ENCODE assay signal across 7 mouse cellular contexts in genomic region chr7:91457207-91457606, GRCm38 (mm10).
DNase-seq lines count a peak whose midpoint lies in the region; ATAC-seq and TF ChIP-seq lines count a peak whose summit lies in the region.

No protein-coding gene starts in this region.

- H3K4me1 ChIP-seq in lung, adult 2 months (ENCODE audit: control insufficient read depth, insufficient read depth, low read length) = no peaks in the 10 kb centered on the region

- 0% methylated on average over 1 of the region's 1 CpGs for WGBS in lung, adult 2 months

- in situ Hi-C loops in Patski (cut with MboI; ENCODE audit: low pct_unique_long_range_greater_than_20kb) = loop anchor here (5.0 to 25.0 kb wide), 3 partner anchors 570 to 1080 kb away; no protein-coding TSS in a partner anchor

- peak; percentile 5 for DNase-seq in CD4-positive helper T cell, adult 2 months (ENCODE audit: low read depth, low spot score)
- peak; percentile 22 for DNase-seq in Patski (ENCODE audit: low read depth, low spot score)
- DNase-seq in cerebellum, postnatal 14 days = peak; percentile 89 to 90
- peak; percentile 12 for DNase-seq in gastrocnemius, postnatal 14 days
- peak; percentile 36 to 75 for DNase-seq in kidney, postnatal 25 days
- DNase-seq in lung, adult 2 months = no peak
- DNase-seq in ovary, postnatal 14 days (ENCODE audit: low spot score) = peak; percentile 56

- POLR2A ChIA-PET in Patski (lab: Charles Lee) = interaction anchor here (0.5 to 0.7 kb wide), 2 partner anchors 544 to 583 kb away, joined by 4 to 7 read pairs; no protein-coding TSS in a partner anchor

- intact Hi-C loops in gastrocnemius, postnatal 14 days (cut with DNase I; ENCODE audit: low total_unique reads) = no loop called here

- TF ChIP-seq POLR2A in lung, adult 2 months (IDR thresholded peaks at IDR 0.05; ENCODE audit: borderline replicate concordance, extremely low read depth, low read depth, low read length) = no peak

- CTCF ChIA-PET in Patski (lab: Charles Lee) = interaction anchor here (0.6 to 3.6 kb wide), 20 partner anchors 9 to 640 kb away, joined by 3 to 35 read pairs (median 4); no protein-coding TSS in a partner anchor

- ATAC-seq in Patski = peak; percentile 54

- peak; percentile 89 for TF ChIP-seq CTCF in Patski (IDR thresholded peaks at IDR 0.05)
- peak; percentile 51 for TF ChIP-seq CTCF in lung, adult 2 months (IDR thresholded peaks at IDR 0.05; ENCODE audit: insufficient read depth, low read length)

- no peak overlapping the region for H3K4me3 ChIP-seq in lung, adult 2 months (replicated peaks; ENCODE audit: extremely low read depth, low read depth, low read length)

- H3K27me3 ChIP-seq in Patski = no peaks in the 10 kb centered on the region
